Mouse (Mus musculus) erythroblast, embryonic 14.5 days (primary cell): ENCODE data around the gene Pgm5. TPM values are rescaled to one million over a fixed set of nuclear protein-coding genes. Genes with fewer than 3 reads are reported as not detected.

ENCODE experiments used
- H3K27me3 ChIP-seq: 2 replicates; pipeline ENCODE4 v1.6.1; 2012; ENCODE audit warnings: inconsistent platforms; ENCODE audit not compliant: control insufficient read depth
- H3K36me3 ChIP-seq: 2 replicates; pipeline ENCODE4 v1.6.1; 2012; ENCODE audit warnings: mild to moderate bottlenecking, inconsistent platforms; ENCODE audit not compliant: control insufficient read depth
- H3K4me1 ChIP-seq: 2 replicates; pipeline ENCODE4 v1.6.1; 2012; ENCODE audit warnings: inconsistent platforms; ENCODE audit not compliant: control insufficient read depth
- H3K4me3 ChIP-seq: replicated peaks from 2 replicates; pipeline ENCODE3; 2012; ENCODE audit warnings: moderate library complexity, mild to moderate bottlenecking, inconsistent platforms
- H3K9me3 ChIP-seq: 2 replicates; pipeline ENCODE4 v1.6.1; 2012; ENCODE audit warnings: low read length, inconsistent platforms, mixed read lengths; ENCODE audit not compliant: control insufficient read depth
- GATA1 ChIP-seq: IDR thresholded peaks from 2 replicates; pipeline ENCODE4 v1.6.1; 2012; ENCODE audit warnings: low read length, inconsistent platforms, mixed read lengths
- TAL1 ChIP-seq: IDR thresholded peaks from 3 replicates; pipeline ENCODE4 v1.6.1; 2012; ENCODE audit warnings: low read length, inconsistent platforms, mixed read lengths
- polyA plus RNA-seq: library from polyadenylated mRNA; stranded (reverse); fragments of >175 nt; gene quantifications from 2 replicates; pipeline ENCODE4 v1.2.3, GENCODE M21; 2012

The Pgm5 gene
- polyA plus RNA-seq, 1 experiment, result not detected

- no peak for TF ChIP-seq TAL1
- no peak for TF ChIP-seq GATA1
Observed at GRCm38 (mm10) chr19:24667527-24667926, 194.1 kb downstream of the Pgm5 start.

DNA sequence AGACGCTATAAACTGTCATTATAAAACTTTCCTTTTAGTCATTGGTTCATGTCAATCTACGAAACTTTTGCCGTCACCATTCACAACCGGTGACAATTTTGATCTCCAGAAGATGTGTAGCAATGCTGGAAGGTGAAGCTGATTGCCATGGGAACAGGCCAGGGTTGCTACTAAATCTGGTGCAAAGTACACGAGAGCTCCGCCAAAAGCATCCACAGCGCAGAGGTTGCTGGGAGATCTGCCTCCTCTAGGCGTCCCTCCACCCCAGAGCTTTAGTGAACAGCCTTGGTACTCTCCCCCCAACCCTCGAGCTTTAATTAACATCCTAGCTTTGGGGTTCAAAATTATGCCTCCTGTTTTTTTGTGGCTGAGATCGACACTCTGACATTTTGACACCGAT lies 195.9 kb downstream of the Pgm5 start:
- H3K4me3 ChIP-seq, result no peak overlapping the region
- H3K9me3 ChIP-seq, result no peaks in the 10 kb centered on the region
- H3K36me3 ChIP-seq, result no peaks in the 10 kb centered on the region
- H3K4me1 ChIP-seq, result no peaks in the 10 kb centered on the region
- no peaks in the 10 kb centered on the region for H3K27me3 ChIP-seq
- no peak for TF ChIP-seq GATA1
- TF ChIP-seq TAL1, result no peak

More at GRCm38 (mm10) chr19:24667527-24667926, 194.1 kb downstream of the Pgm5 start:
- H3K4me3 ChIP-seq, result no peak overlapping the region
- no peaks in the 10 kb centered on the region for H3K4me1 ChIP-seq
- no peaks in the 10 kb centered on the region for H3K9me3 ChIP-seq
- H3K36me3 ChIP-seq, result no peaks in the 10 kb centered on the region
- H3K27me3 ChIP-seq, result no peaks in the 10 kb centered on the region

GRCm38 (mm10) chr19:24662346-24662745 lies 199.3 kb downstream of the Pgm5 start:
- Histone ChIP-seq H3K9me3 (no peaks in the 10 kb centered on the region), H3K4me3 (no peak overlapping the region), H3K36me3 (no peaks in the 10 kb centered on the region), H3K27me3 (no peaks in the 10 kb centered on the region), H3K4me1 (no peaks in the 10 kb centered on the region)
- TF ChIP-seq GATA1 (no peak), TAL1 (no peak)

DNA sequence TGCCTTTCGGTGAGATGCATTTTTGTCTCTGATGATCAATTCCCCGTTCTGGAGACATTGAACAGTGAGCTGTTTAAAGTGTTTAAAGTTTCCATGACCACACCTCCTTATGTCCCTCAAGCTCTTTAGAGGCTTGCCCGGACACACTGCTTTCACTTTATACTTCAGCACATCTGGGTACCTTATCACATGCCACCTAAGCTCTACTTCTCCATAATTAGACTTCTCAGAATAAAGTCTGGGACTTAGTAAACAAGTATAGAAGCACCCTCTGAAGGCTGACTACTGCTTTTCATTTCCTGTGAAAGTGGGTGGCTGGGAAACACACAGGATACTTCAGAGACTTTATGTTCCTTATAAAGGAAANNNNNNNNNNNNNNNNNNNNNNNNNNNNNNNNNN lies 204.7 kb downstream of the Pgm5 start:
- no peak overlapping the region for H3K4me3 ChIP-seq
- no peaks in the 10 kb centered on the region for H3K4me1 ChIP-seq
- H3K9me3 ChIP-seq, result no peaks in the 10 kb centered on the region
- H3K27me3 ChIP-seq, result no peaks in the 10 kb centered on the region
- no peaks in the 10 kb centered on the region for H3K36me3 ChIP-seq
- TF ChIP-seq GATA1, result no peak
- no peak for TF ChIP-seq TAL1

DNA sequence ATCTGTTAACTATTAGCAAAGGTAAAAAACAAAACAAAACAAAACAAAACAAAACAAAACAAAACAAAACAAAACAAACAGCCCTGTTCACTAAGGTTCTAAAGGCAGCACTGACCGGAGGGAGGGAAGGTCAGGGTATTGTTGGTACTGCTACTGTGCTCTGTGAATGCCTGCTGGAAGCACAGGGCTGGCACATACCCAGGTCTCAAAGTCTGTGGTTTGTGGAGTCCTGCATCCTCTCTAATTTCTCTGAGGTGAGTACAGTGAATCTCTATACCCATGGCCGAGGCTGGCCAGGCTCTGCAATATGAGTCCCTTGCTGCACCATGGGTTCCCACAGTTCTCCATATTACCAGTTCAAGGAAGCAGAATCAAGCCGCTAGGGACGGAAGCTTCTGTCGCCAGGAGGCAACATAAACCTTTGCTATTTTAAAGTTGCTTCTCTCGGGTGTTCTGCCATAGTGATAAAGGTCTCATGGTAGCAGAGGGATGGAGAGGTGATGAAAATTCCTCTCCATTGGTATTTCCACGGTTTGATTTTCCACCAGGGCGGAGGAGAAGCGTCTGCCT lies 208.3 kb downstream of the Pgm5 start:
- H3K4me1 ChIP-seq, result no peaks in the 10 kb centered on the region
- no peak overlapping the region for H3K4me3 ChIP-seq
- TF ChIP-seq GATA1, result no peak
- no peak for TF ChIP-seq TAL1
- no peaks in the 10 kb centered on the region for H3K36me3 ChIP-seq
- H3K27me3 ChIP-seq, result no peaks in the 10 kb centered on the region
- H3K9me3 ChIP-seq, result no peaks in the 10 kb centered on the region

GRCm38 (mm10) chr19:24652342-24653019 lies 209.2 kb downstream of the Pgm5 start:
- Histone ChIP-seq H3K9me3 (no peaks in the 10 kb centered on the region), H3K36me3 (no peaks in the 10 kb centered on the region), H3K4me3 (no peak overlapping the region), H3K27me3 (no peaks in the 10 kb centered on the region), H3K4me1 (no peaks in the 10 kb centered on the region)
- TF ChIP-seq GATA1 (no peak), TAL1 (no peak)

- Histone ChIP-seq H3K4me3 (no peak overlapping the region), H3K36me3 (no peaks in the 10 kb centered on the region), H3K9me3 (no peaks in the 10 kb centered on the region), H3K4me1 (no peaks in the 10 kb centered on the region), H3K27me3 (no peaks in the 10 kb centered on the region)
- TF ChIP-seq GATA1 (no peak), TAL1 (no peak)
Observed at GRCm38 (mm10) chr19:24651595-24651994, 210.1 kb downstream of the Pgm5 start.

GRCm38 (mm10) chr19:24650428-24650827 lies 211.2 kb downstream of the Pgm5 start:
- no peaks in the 10 kb centered on the region for H3K36me3 ChIP-seq
- TF ChIP-seq GATA1 (no peak), TAL1 (no peak)
- H3K27me3 ChIP-seq, result no peaks in the 10 kb centered on the region
- H3K4me1 ChIP-seq, result no peaks in the 10 kb centered on the region
- no peak overlapping the region for H3K4me3 ChIP-seq
- H3K9me3 ChIP-seq, result no peaks in the 10 kb centered on the region

DNA sequence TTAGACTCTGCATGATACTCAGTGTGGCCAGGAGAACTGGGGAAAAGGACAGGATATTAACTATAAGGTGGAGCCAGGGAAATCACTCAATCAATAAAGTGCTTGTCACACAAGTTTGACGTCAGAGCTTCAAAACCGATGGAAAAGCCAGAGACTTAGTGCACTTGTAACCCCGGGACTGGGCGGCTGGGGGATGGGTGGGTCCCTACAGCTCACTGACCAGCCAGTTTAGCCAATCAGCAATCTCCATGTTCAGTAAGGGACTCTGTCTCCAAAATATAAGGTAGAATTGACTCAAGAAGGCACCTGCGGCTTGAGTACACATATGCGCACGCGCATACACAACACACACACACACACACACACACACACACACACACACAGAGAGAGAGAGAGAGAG lies 213.6 kb downstream of the Pgm5 start:
- H3K4me3 ChIP-seq, result no peak overlapping the region

GRCm38 (mm10) chr19:24646162-24646829 lies 215.4 kb downstream of the Pgm5 start:
- Histone ChIP-seq H3K9me3 (no peaks in the 10 kb centered on the region), H3K4me1 (no peaks in the 10 kb centered on the region), H3K27me3 (no peaks in the 10 kb centered on the region), H3K36me3 (no peaks in the 10 kb centered on the region), H3K4me3 (no peak overlapping the region)
- TF ChIP-seq GATA1 (no peak), TAL1 (no peak)

More for the DNA sequence above, 213.6 kb downstream of the Pgm5 start:
- Histone ChIP-seq H3K9me3 (no peaks in the 10 kb centered on the region), H3K27me3 (no peaks in the 10 kb centered on the region), H3K4me1 (no peaks in the 10 kb centered on the region), H3K36me3 (no peaks in the 10 kb centered on the region)
- TF ChIP-seq GATA1, result no peak
- no peak for TF ChIP-seq TAL1
